Mouse (Mus musculus) 416B (cell line): ENCODE results near the gene Myo9a.
"Not testable (repeated sequence)": the region's sequence is repeated elsewhere in the genome, so short reads cannot be mapped to it uniquely, and the experiment has no call there.

ENCODE experiments used
- DNase-seq: peaks from one replicate; pipeline ENCODE4 v3.0.0; 2011; ENCODE audit warnings: low read depth

Myo9a gene

DNA sequence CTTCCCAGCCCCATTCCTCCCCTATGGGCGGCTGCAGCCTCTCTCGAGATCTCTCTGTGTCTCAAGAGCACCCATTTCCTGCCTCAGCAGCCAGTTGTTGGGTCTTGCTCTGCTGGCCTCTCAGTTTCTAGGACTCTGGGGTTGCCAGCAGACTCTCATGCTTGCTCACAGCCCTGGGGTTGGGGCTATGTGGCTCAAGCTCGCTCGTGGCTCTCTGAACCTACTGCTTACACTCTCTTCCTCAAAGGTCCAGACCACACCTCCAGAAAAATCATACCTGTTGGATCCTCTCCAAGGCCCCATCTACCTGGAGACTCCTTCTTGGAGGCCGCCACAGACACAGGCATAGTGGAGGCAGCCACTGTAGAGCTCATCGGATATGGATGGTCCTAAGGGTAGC lies 198.8 kb downstream of the Myo9a start:
- no peak for DNase-seq

- DNase-seq, result no peak
Observed at GRCm38 (mm10) chr9:59949981-59950380, 199.3 kb downstream of the Myo9a start.

GRCm38 (mm10) chr9:59951001-59951750 lies 200.5 kb downstream of the Myo9a start:
- no peak for DNase-seq

- no peak for DNase-seq
Observed at GRCm38 (mm10) chr9:59951943-59952342, 201.2 kb downstream of the Myo9a start.

DNA sequence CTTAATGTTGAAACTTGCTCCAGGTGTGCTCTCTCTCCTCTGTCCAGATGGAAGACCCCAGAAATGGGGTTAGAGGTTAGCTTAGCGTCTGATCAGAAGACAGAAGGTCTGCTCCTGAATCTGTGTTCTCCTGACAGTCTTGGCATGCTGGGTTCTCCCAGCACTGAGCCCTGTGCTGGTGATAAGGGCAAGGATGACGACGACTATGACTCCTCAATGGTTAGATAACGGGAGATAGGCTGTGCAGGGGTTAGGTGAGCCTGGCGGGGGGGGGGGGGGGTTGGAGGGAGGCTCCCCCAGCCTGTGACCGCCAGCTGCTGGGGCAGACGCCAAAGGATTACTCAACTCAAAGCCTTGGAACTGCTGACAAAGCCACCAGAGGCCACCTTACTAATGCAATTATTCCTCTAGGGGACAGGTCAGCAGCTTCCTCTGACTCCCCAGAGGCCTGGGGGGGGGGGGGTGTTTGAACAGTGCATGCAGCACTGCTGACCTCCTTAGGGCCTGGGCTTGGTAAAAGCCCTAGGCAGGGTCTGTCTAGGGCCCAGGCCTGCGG lies 201.9 kb downstream of the Myo9a start:
- DNase-seq, result peak; percentile 48

DNA sequence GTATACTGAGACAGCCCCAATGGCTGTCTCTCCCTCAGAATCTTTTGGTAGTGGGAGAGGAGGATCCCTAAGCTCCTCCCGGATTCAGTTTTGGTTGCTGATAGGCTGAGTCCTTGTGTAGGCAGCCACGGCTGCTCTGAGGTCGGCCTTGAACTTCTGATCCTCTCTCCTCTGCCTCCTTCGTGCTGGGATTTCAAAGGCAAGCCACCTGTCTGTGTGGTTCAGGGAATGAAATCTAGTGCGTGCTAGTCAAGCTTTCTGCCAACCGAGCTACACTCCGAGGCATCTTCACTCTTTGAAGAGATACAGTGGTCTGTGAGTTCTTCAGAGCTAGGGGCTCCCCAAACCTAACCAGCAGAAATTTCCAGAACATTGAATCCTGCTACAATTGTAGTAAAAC lies 202.9 kb downstream of the Myo9a start:
- no peak for DNase-seq

- DNase-seq, result no peak
Observed at GRCm38 (mm10) chr9:59955199-59955598, 204.5 kb downstream of the Myo9a start.

DNA sequence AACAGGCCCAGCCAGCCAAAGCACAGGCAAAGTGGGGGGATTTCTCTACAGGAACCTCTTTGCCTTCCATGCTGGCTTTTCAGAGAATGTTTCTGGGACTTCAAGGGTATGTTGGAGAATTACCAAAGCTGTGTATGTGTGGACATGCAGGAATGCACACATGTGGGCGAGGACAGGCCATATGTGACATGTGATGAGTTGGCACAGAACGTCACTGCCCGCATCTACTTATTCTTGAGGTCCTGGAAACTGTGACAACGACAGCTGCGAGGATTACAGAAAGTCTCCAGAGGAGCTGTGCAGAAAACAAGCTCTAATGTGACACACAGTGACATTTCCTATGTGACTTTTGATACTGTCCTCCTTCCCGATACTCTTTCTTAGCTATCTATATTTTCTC lies 205.0 kb downstream of the Myo9a start:
- DNase-seq, result no peak

DNA sequence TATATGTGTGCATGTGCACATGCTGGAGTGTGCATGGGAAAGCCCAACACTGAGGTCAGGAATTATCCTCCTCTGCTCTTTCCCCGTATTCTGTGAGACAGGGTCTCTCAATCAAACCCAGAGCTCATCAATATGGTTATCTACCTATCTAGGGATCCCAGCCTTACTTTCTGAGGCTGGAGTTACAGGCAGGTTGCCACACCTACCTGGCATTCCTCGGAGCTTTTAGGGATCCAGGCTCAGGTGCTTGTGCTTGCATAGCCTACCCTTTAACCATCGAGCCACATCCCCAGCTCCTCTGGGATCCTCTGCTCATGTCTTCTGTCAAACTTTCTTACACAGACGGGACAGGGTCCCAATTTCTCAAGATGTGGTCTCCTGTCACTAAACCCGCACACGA lies 205.8 kb downstream of the Myo9a start:
- DNase-seq, result no peak

- DNase-seq, result not testable (repeated sequence)
Observed at GRCm38 (mm10) chr9:59958115-59958514, 207.4 kb downstream of the Myo9a start.

GRCm38 (mm10) chr9:59959276-59959675 lies 208.6 kb downstream of the Myo9a start:
- peak; percentile 96 for DNase-seq

DNA sequence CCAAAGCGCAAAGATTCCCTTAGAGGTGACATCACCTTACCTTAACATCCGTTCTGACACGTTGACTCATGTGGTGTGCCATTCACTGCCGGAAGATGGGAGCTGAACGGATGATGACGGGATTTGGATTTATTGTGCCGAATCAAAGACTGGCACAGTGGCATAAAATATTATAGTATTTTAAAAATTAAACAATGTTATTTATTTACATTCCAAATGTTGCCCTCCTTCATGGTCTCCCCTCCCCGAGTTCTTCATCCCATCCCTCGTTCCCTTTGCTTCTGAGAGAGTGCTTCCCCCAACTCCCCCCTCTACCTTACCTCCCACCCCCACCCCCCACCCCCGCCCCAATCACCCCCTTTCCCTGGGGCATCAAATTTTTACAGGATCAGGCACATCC lies 209.9 kb downstream of the Myo9a start, which contains the start of gene Nr2e3:
Nr2e3 (minus strand) TSS at position 101 of the 400 bp plus-strand sequence.
- DNase-seq, result no peak

DNA sequence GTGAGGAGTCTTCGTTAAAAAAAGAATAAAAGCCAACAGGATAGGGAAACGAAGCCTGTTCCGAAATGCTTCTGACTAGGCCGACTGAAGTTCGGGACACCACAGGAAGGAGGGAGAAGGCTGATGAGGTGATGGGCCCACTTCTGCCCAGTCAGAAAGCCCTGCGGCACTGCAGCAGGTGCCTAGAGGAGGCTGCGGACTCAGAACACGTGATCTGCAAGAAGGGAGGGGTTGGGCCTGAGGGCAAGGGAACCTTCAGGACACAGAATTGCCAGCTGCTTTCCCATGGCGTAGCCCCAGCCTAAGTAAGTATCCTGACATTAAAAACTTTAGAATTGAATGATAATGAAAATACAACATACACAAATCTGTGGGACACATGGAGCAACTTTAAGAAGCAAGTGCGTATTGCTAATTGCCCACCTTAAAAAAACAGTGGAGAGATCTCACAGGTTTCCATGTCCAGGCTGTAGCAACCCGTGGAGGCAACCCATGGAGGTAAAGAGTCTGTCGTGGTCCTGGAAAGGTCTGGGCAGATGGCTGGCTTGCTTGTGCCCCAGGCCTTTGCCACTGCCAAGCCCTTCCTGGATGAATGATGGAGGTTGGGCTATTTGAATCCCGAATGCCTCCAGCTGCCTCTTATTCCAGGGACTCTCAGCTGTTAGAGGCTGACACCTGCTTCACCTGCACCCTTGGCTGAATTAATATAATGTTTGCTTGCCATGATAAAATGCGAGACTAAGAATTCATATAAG lies 210.7 kb downstream of the Myo9a start:
- no peak for DNase-seq

- DNase-seq, result no peak
Observed at GRCm38 (mm10) chr9:59964367-59964766, 213.7 kb downstream of the Myo9a start.

DNA sequence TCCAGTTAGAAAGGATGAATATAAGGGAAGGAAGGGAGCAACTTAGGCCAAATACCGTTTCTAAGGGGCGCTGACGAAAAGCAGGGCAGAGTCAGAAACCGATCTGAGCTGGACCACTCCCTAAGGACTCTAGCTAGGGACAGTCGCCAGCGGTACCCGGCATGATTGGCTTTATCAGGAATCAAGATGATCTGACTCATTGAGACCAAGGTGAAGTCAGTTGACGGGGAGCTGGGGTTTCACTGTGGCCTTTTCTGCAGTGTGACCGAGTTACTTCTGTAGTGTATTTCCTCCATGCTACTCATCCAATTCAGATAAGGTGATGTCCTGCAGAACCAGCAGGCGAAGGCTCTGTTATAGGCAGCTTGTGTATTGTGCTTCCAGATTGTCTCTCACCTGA lies 214.3 kb downstream of the Myo9a start:
- no peak for DNase-seq

GRCm38 (mm10) chr9:59969383-59969782 lies 218.7 kb downstream of the Myo9a start:
- DNase-seq, result peak; percentile 72

DNA sequence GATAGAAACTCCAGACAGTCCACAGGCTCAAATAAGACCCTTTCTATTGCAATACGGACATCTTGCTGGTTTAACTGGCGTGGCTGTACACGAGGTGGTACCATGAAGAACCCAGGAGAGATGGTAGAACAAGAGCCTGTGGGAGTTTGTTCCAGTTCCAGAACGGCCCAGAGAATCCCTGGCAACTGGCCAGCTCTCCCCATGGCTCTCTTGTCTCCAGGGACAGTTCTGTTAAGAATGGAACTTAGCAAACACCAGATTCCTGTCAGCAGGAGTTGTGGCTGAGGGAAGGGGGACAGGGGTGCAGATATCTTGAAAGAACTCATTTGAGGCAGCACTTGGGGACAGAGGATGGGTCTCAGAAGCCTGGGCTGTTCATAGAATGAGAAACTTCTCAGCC lies 220.6 kb downstream of the Myo9a start:
- no peak for DNase-seq
